Mouse (Mus musculus) gastrocnemius, postnatal 36 days (tissue): ENCODE data around the gene Per1. TPM values are rescaled to one million over a fixed set of nuclear protein-coding genes. Genes with fewer than 3 reads are reported as not detected.

Source experiments
- DNase-seq, 2 experiments: peaks; one replicate each; pipeline ENCODE4 v3.0.0; 2022
- intact Hi-C: fragments of 180-260 bp; cut with DNase I; formaldehyde crosslinking; loops from one replicate; pipeline ENCODE4 v1.15.1; 2025
- total RNA-seq, 2 experiments: library from RNA; stranded (reverse); gene quantifications; 2 replicates each; pipeline ENCODE4 v1.2.3; 2021

Per1 gene
- total RNA-seq, 2 experiments from 2014 or later, result 60.9 to 89.0 TPM

- intact Hi-C loops, result loop anchor here (1.0 to 10.0 kb wide), 4 partner anchors 61 to 559 kb away; partner anchors contain the start of genes Rpl26 and Senp3
- DNase-seq, result peak; percentile 87 to 89
Measured at GRCm38 (mm10) chr11:69123693-69124497, 28.9 kb downstream of the Per1 start.

GRCm38 (mm10) chr11:69124498-69124847, 29.5 kb downstream of the Per1 start:
- DNase-seq, result no peak
- intact Hi-C loops, result loop anchor here (1.0 to 10.0 kb wide), 2 partner anchors 83 to 220 kb away; partner anchors contain the start of gene Rpl26

GRCm38 (mm10) chr11:69125041-69125851, 30.2 kb downstream of the Per1 start:
- peak; percentile 65 to 74 for DNase-seq
- intact Hi-C loops, result loop anchor here (5.0 to 10.0 kb wide), 2 partner anchors 122 to 220 kb away; partner anchors contain the start of gene Rpl26

GRCm38 (mm10) chr11:69125852-69125918, 30.7 kb downstream of the Per1 start, which contains the start of gene Aloxe3:
TSS of gene Aloxe3 (plus strand) at chr11:69125896.
- DNase-seq, result no peak
- intact Hi-C loops, result loop anchor here (5.0 to 10.0 kb wide), 2 partner anchors 122 to 221 kb away; partner anchors contain the start of gene Rpl26

GRCm38 (mm10) chr11:69125919-69126705, 31.1 kb downstream of the Per1 start:
- no peak for DNase-seq
- intact Hi-C loops, result loop anchor here (2.0 to 10.0 kb wide), 3 partner anchors 23 to 221 kb away; partner anchors contain the start of gene Rpl26

- DNase-seq, result no peak
- intact Hi-C loops, result loop anchor here (2.0 to 10.0 kb wide), 3 partner anchors 22 to 222 kb away; partner anchors contain the start of gene Rpl26
Measured at GRCm38 (mm10) chr11:69126706-69127095, 31.7 kb downstream of the Per1 start.

GRCm38 (mm10) chr11:69128426-69129122, 33.6 kb downstream of the Per1 start:
- no peak for DNase-seq
- intact Hi-C loops, result loop anchor here (5.0 to 10.0 kb wide), 2 partner anchors 119 to 224 kb away; partner anchors contain the start of gene Rpl26

- DNase-seq, result no peak
- intact Hi-C loops, result no loop called here
Measured at GRCm38 (mm10) chr11:69133566-69133922, 38.5 kb downstream of the Per1 start.

- DNase-seq, result peak in 1 of 2 experiments; percentile 34
- intact Hi-C loops, result no loop called here
Measured at GRCm38 (mm10) chr11:69133923-69134621, 39.1 kb downstream of the Per1 start.

GRCm38 (mm10) chr11:69134622-69134968, 39.6 kb downstream of the Per1 start:
- intact Hi-C loops, result no loop called here
- no peak for DNase-seq

- intact Hi-C loops, result no loop called here
Measured at GRCm38 (mm10) chr11:69135361-69135760, 40.3 kb downstream of the Per1 start.

GRCm38 (mm10) chr11:69147546-69147945, 52.5 kb downstream of the Per1 start:
- intact Hi-C loops, result no loop called here
- no peak for DNase-seq

More at GRCm38 (mm10) chr11:69135361-69135760, 40.3 kb downstream of the Per1 start:
- DNase-seq, result no peak

GRCm38 (mm10) chr11:69148451-69148960, 53.5 kb downstream of the Per1 start:
- no peak for DNase-seq
- intact Hi-C loops, result loop anchor here (2.0 kb wide), 1 partner anchor 22 kb away; no protein-coding TSS in a partner anchor

GRCm38 (mm10) chr11:69149728-69150127, 54.7 kb downstream of the Per1 start:
- intact Hi-C loops, result loop anchor here (1.0 to 2.0 kb wide), 2 partner anchors 23 to 82 kb away; no protein-coding TSS in a partner anchor
- no peak for DNase-seq

- DNase-seq, result peak; percentile 32 to 44
- intact Hi-C loops, result loop anchor here (1.0 kb wide), 1 partner anchor 83 kb away; no protein-coding TSS in a partner anchor
Measured at GRCm38 (mm10) chr11:69150444-69150843, 55.4 kb downstream of the Per1 start.

GRCm38 (mm10) chr11:69151004-69151403, 56.0 kb downstream of the Per1 start:
- intact Hi-C loops, result no loop called here
- DNase-seq, result no peak

- no peak for DNase-seq
- intact Hi-C loops, result no loop called here
Measured at GRCm38 (mm10) chr11:69153831-69154230, 58.8 kb downstream of the Per1 start.

- intact Hi-C loops, result no loop called here
- DNase-seq, result no peak
Measured at GRCm38 (mm10) chr11:69155351-69155750, 60.3 kb downstream of the Per1 start.

GRCm38 (mm10) chr11:69156800-69157199, 61.8 kb downstream of the Per1 start, which contains the start of gene Alox12b:
TSS of gene Alox12b (plus strand) at chr11:69156989.
- DNase-seq, result no peak

More at GRCm38 (mm10) chr11:69156800-69157199, 61.8 kb downstream of the Per1 start, which contains the start of gene Alox12b:
- intact Hi-C loops, result no loop called here
